Mouse (Mus musculus): ENCODE data around the gene Atp2a2. TPM values are rescaled to one million over a fixed set of nuclear protein-coding genes. Genes with fewer than 3 reads are reported as not detected.

Gene Atp2a2
- polyA plus RNA-seq, 1 experiment from 2014 or later, result 26.8 TPM

GRCm38 (mm10) chr5:122519043-122519660, 17.1 kb upstream of the Atp2a2 start:
- no peaks in the 10 kb centered on the region for H3K27me3 ChIP-seq
- peak overlapping the region; percentile 22; the same call in 1 of the 2 replicates for H3K27ac ChIP-seq
- H3K9me3 ChIP-seq, result no peaks in the 10 kb centered on the region
- H3K4me3 ChIP-seq, result no peak overlapping the region
- H3K4me1 ChIP-seq, result peaks cover 22% of the 10 kb centered on the region
- H3K36me3 ChIP-seq, result no peaks in the 10 kb centered on the region
- WGBS, result 46% methylated on average over 7 of the region's 7 CpGs
- H3K9ac ChIP-seq, result peak overlapping the region; percentile 6; the same call in 1 of the 2 replicates
- H3K4me2 ChIP-seq, result no peak overlapping the region
- no peak for ATAC-seq (ENCODE audit: insufficient number of reproducible peaks, insufficient read depth, low FRiP score, low TSS enrichment, low read depth)

- H3K9me3 ChIP-seq, result no peaks in the 10 kb centered on the region
- H3K4me3 ChIP-seq, result no peak overlapping the region
- no peak overlapping the region for H3K27ac ChIP-seq
- H3K4me2 ChIP-seq, result no peak overlapping the region
- no peak overlapping the region for H3K9ac ChIP-seq
- H3K27me3 ChIP-seq, result no peaks in the 10 kb centered on the region
- WGBS, result 40% methylated on average over 8 of the region's 8 CpGs
- peaks cover 30% of the 10 kb centered on the region for H3K4me1 ChIP-seq
- ATAC-seq (ENCODE audit: insufficient number of reproducible peaks, insufficient read depth, low FRiP score, low TSS enrichment, low read depth), result no peak
- H3K36me3 ChIP-seq, result no peaks in the 10 kb centered on the region
These were observed 16.2 kb upstream of the Atp2a2 start for GRCm38 (mm10) chr5:122518247-122518646.

GRCm38 (mm10) chr5:122516901-122517300, 14.9 kb upstream of the Atp2a2 start:
- H3K9me3 ChIP-seq, result no peaks in the 10 kb centered on the region
- ATAC-seq (ENCODE audit: insufficient number of reproducible peaks, insufficient read depth, low FRiP score, low TSS enrichment, low read depth), result no peak
- no peaks in the 10 kb centered on the region for H3K36me3 ChIP-seq
- WGBS, result 86% methylated on average over 5 of the region's 5 CpGs
- H3K4me1 ChIP-seq, result peaks cover 36% of the 10 kb centered on the region
- no peak overlapping the region for H3K27ac ChIP-seq
- H3K27me3 ChIP-seq, result no peaks in the 10 kb centered on the region
- no peak overlapping the region for H3K4me2 ChIP-seq
- H3K9ac ChIP-seq, result no peak overlapping the region
- no peak overlapping the region for H3K4me3 ChIP-seq

- no peak overlapping the region for H3K9ac ChIP-seq
- no peak overlapping the region for H3K27ac ChIP-seq
- no peak overlapping the region for H3K4me3 ChIP-seq
- no peak for ATAC-seq (ENCODE audit: insufficient number of reproducible peaks, insufficient read depth, low FRiP score, low TSS enrichment, low read depth)
- peaks cover 42% of the 10 kb centered on the region for H3K4me1 ChIP-seq
- H3K27me3 ChIP-seq, result no peaks in the 10 kb centered on the region
- H3K4me2 ChIP-seq, result no peak overlapping the region
- 70% methylated on average over 11 of the region's 11 CpGs for WGBS
- H3K36me3 ChIP-seq, result no peaks in the 10 kb centered on the region
- no peaks in the 10 kb centered on the region for H3K9me3 ChIP-seq
These were observed 14.2 kb upstream of the Atp2a2 start for GRCm38 (mm10) chr5:122516029-122516730.

- Histone ChIP-seq H3K27me3 (no peaks in the 10 kb centered on the region), H3K9me3 (no peaks in the 10 kb centered on the region), H3K36me3 (no peaks in the 10 kb centered on the region), H3K4me3 (no peak overlapping the region), H3K4me1 (peaks cover 38% of the 10 kb centered on the region), H3K4me2 (peak overlapping the region; percentile 39), H3K27ac (peak overlapping the region; percentile 51; the same call in 1 of the 2 replicates), H3K9ac (no peak overlapping the region)
- ATAC-seq (ENCODE audit: insufficient number of reproducible peaks, insufficient read depth, low FRiP score, low TSS enrichment, low read depth), result no peak
- 34% methylated on average over 8 of the region's 8 CpGs for WGBS
These were observed 12.1 kb upstream of the Atp2a2 start for GRCm38 (mm10) chr5:122514127-122514521.

GRCm38 (mm10) chr5:122513421-122514126, 11.5 kb upstream of the Atp2a2 start:
- Histone ChIP-seq H3K9ac (0 out of 2 replicates have a peak overlapping the region, but pooled peaks have one; percentile 27), H3K4me1 (peaks cover 35% of the 10 kb centered on the region), H3K4me2 (peak overlapping the region; percentile 39), H3K9me3 (no peaks in the 10 kb centered on the region), H3K36me3 (no peaks in the 10 kb centered on the region), H3K27ac (peak overlapping the region; percentile 51), H3K27me3 (no peaks in the 10 kb centered on the region), H3K4me3 (no peak overlapping the region)
- WGBS, result 46% methylated on average over 23 of the region's 23 CpGs
- no peak for ATAC-seq (ENCODE audit: insufficient number of reproducible peaks, insufficient read depth, low FRiP score, low TSS enrichment, low read depth)

- H3K4me1 ChIP-seq, result peaks cover 31% of the 10 kb centered on the region
- no peak overlapping the region for H3K27ac ChIP-seq
- H3K9me3 ChIP-seq, result no peaks in the 10 kb centered on the region
- no peaks in the 10 kb centered on the region for H3K36me3 ChIP-seq
- WGBS, result 55% methylated on average over 6 of the region's 6 CpGs
- H3K27me3 ChIP-seq, result no peaks in the 10 kb centered on the region
- H3K4me2 ChIP-seq, result no peak overlapping the region
- no peak overlapping the region for H3K9ac ChIP-seq
- no peak overlapping the region for H3K4me3 ChIP-seq
- ATAC-seq (ENCODE audit: insufficient number of reproducible peaks, insufficient read depth, low FRiP score, low TSS enrichment, low read depth), result no peak
These were observed 10.0 kb upstream of the Atp2a2 start for GRCm38 (mm10) chr5:122512011-122512410.

GRCm38 (mm10) chr5:122511405-122511804, 9.4 kb upstream of the Atp2a2 start:
- Histone ChIP-seq H3K4me2 (no peak overlapping the region), H3K27ac (0 out of 2 replicates have a peak overlapping the region, but pooled peaks have one; percentile 29), H3K9ac (no peak overlapping the region), H3K4me1 (peaks cover 31% of the 10 kb centered on the region), H3K9me3 (no peaks in the 10 kb centered on the region), H3K4me3 (no peak overlapping the region), H3K27me3 (no peaks in the 10 kb centered on the region), H3K36me3 (no peaks in the 10 kb centered on the region)
- no peak for ATAC-seq (ENCODE audit: insufficient number of reproducible peaks, insufficient read depth, low FRiP score, low TSS enrichment, low read depth)
- WGBS, result 52% methylated on average over 9 of the region's 9 CpGs

DNA sequence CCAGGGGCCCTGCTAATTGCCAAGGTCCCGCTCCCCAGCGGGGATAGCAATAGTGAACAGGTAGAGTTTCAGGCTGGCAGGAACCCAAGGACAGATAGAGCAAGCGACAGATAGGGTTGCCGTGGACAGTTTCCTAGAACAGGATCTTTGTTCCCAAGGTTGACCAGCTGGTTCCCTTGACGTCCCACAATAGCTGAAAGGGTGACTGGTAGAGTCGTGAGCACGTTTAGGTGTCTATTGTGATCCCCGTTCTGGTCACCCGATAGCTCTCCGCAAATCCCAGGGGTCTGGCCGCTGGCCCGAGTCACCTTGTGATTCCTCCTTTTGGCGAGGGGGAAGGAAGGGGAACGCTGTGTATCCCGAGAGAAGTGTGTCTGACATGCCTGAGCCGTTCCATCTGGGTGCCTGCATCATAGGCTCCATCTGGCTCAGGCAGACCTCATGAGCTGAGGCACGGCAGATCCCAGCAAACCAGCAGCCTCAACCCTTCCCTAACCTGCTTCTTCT, 8.7 kb upstream of the Atp2a2 start:
- Histone ChIP-seq H3K9me3 (no peaks in the 10 kb centered on the region), H3K4me1 (peaks cover 31% of the 10 kb centered on the region), H3K27ac (peak overlapping the region; percentile 44; the same call in 1 of the 2 replicates), H3K9ac (no peak overlapping the region), H3K36me3 (no peaks in the 10 kb centered on the region), H3K4me2 (no peak overlapping the region), H3K4me3 (no peak overlapping the region), H3K27me3 (no peaks in the 10 kb centered on the region)
- WGBS, result 57% methylated on average over 17 of the region's 17 CpGs
- no peak for ATAC-seq (ENCODE audit: insufficient number of reproducible peaks, insufficient read depth, low FRiP score, low TSS enrichment, low read depth)

DNA sequence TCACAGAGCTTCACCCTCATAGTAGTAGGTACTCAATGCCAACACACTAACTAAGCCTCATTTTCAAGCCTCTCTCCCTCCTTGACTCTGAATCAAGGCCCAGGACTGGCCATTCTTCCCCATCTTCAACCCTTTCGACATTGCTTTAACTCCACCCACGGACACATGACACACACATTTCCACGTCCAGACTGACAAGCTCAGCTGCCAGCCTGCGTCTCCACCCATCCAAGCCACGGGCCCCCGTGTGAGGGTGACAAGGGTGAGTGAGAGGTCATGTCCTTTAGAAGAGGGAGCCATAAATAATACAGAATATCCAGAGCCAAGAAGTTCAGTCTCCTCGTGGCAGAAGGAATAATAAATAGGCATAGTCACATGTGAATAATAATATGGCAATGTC, 7.6 kb upstream of the Atp2a2 start:
- H3K27ac ChIP-seq, result no peak overlapping the region
- no peak overlapping the region for H3K4me2 ChIP-seq
- ATAC-seq (ENCODE audit: insufficient number of reproducible peaks, insufficient read depth, low FRiP score, low TSS enrichment, low read depth), result no peak
- no peaks in the 10 kb centered on the region for H3K36me3 ChIP-seq
- H3K9ac ChIP-seq, result no peak overlapping the region
- H3K9me3 ChIP-seq, result no peaks in the 10 kb centered on the region
- H3K4me3 ChIP-seq, result no peak overlapping the region
- H3K27me3 ChIP-seq, result no peaks in the 10 kb centered on the region
- 63% methylated on average over 7 of the region's 7 CpGs for WGBS
- H3K4me1 ChIP-seq, result peaks cover 31% of the 10 kb centered on the region

DNA sequence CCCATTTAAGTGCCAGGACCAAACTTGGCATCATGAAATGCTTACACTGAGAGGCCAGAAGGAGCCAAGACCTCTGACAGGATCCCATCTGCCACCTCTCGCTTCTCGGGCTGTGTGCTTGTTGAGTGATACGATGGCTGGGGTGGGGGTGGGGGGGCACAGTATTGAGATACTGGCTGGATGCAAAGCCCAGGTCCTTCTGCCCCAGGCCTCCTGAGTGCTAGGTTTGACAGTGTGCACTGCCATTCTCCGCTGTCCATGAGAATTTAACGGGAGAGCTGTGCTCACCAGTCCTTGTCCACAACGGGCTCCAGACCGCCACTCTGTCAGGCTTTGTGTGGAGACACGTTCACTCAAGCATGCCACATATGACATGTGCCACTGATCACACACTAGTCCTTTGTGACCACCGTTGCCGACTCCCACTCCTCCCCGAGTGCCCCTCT, 6.9 kb upstream of the Atp2a2 start:
- ATAC-seq (ENCODE audit: insufficient number of reproducible peaks, insufficient read depth, low FRiP score, low TSS enrichment, low read depth), result no peak
- H3K36me3 ChIP-seq, result no peaks in the 10 kb centered on the region
- no peaks in the 10 kb centered on the region for H3K9me3 ChIP-seq
- H3K27ac ChIP-seq, result no peak overlapping the region
- no peak overlapping the region for H3K4me2 ChIP-seq
- no peaks in the 10 kb centered on the region for H3K27me3 ChIP-seq
- WGBS, result 93% methylated on average over 11 of the region's 11 CpGs
- no peak overlapping the region for H3K4me3 ChIP-seq
- no peak overlapping the region for H3K9ac ChIP-seq
- peaks cover 32% of the 10 kb centered on the region for H3K4me1 ChIP-seq
